Mouse (Mus musculus) spleen, adult 2 months (tissue): ENCODE results near the gene Runx1.

ENCODE experiments used
- CTCF ChIP-seq: fragments of 200-500 bp; IDR thresholded peaks from 2 replicates; pipeline ENCODE4 v1.5.1; 2011; ENCODE audit warnings: mild to moderate bottlenecking, inconsistent platforms; ENCODE audit not compliant: insufficient read depth, insufficient read length, insufficient replicate concordance; ENCODE audit errors: extremely low read depth
- POLR2A ChIP-seq: fragments of 200-500 bp; IDR thresholded peaks from 2 replicates; pipeline ENCODE4 v1.6.1; 2011; ENCODE audit warnings: low read depth, low read length, inconsistent platforms

DNA sequence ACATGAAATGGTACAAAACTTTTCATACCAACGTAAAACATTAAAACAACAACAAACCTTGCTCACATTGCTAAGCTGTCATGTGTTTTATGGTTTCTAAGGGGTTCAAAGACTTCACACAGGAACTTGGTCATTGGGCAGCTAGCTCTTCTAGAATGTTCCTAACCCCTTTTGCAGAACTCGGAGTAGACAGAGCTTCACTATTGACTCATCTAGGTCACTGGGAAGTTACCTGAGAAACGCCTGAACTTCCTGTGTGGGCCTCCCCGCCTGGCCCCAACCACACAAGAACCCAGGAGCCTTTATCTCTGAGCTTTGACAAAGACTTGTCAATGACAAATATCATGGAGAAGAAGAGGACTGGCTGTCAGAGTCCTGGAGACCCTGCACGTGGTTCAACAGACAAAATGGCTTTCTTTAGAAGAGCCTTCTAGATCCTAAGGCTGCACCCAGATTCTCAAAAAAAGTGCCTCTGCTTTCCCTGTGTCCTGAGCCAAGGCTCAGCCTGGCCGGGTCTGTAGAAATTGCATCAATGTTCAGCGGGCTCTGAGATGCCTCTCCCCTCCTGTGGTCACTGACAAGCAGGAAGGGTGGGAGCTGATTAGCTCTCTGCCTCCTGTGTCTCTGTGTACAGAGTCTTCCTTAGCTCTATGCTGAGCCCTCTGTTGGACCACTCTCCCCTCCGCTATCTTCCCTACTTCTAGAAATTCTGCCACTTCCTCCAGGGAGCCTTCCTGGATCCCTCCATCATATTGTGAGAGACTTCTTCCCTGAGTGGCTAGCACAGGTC is 7.3 kb downstream of the Runx1 start:
- TF ChIP-seq CTCF = no peak
- no peak for TF ChIP-seq POLR2A
